Mouse (Mus musculus): Measurements from ENCODE around the gene Prokr2. TPM values are rescaled to one million over a fixed set of nuclear protein-coding genes. Genes with fewer than 3 reads are reported as not detected.
"Not testable (repeated sequence)": the region's sequence is repeated elsewhere in the genome, so short reads cannot be mapped to it uniquely, and the experiment has no call there.

Prokr2 gene
- polyA plus RNA-seq, 1 experiment from 2014 or later: 0.02 TPM

DNA sequence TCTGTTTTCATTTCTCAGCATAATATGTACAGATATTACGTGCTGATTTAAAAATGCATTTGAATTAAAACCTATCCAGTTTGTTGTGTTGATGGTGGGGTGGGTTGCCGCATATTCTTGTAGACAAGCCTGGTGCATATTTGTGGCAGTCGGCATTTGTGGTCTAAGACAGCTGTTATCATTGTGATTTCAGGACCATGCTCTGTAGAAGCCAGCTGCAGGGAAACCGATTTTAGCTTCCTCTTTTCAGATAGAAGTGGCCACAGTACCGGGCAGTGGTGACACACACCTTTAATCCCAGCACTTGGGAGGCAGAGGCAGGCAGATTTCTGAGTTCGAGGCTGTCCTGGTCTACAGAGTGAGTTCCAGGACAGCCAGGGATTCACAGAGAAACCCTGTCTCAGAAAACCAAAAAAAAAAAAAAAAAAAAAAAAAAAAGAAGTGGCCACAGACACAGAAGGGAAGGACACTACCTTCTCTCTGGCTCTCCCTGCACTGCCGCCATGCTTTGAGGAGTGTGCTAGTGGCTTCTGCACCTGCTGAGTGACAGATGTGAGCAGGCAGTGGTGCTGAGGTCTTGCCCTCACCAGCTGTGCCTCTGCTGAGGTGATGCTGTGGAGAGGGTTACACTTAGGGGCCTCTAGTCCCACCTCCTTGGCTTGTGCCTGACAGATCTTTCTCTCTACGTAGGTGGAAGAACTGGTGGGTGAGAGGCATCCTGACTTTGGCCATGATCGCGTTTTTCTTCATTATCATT lies 91.4 kb downstream of the Prokr2 start:
- Histone ChIP-seq H3K4me1 (ENCODE audit: insufficient read depth) (peaks cover 12% of the 10 kb centered on the region), H3K36me3 (replicated peaks; ENCODE audit: insufficient read depth, low read length) (peaks cover 43% of the 10 kb centered on the region), H3K27me3 (ENCODE audit: insufficient read depth, low read length) (no peaks in the 10 kb centered on the region), H3K9ac (replicated peaks) (no peak overlapping the region), H3K9me3 (ENCODE audit: low read length) (no peaks in the 10 kb centered on the region), H3K4me2 (ENCODE audit: low read depth, low read length) (no peak overlapping the region), H3K4me3 (ENCODE audit: low read depth, low read length) (no peak overlapping the region), H3K27ac (ENCODE audit: low read depth) (no peak overlapping the region)
- no peak for DNase-seq
- TF ChIP-seq CTCF (IDR thresholded peaks at IDR 0.05; ENCODE audit: low read depth) (no peak), EP300 (IDR thresholded peaks at IDR 0.05; ENCODE audit: low read depth) (no peak)
- ATAC-seq: no peak
- 58% methylated on average over 10 of the region's 10 CpGs for WGBS (ENCODE audit: insufficient replicate concordance)

DNA sequence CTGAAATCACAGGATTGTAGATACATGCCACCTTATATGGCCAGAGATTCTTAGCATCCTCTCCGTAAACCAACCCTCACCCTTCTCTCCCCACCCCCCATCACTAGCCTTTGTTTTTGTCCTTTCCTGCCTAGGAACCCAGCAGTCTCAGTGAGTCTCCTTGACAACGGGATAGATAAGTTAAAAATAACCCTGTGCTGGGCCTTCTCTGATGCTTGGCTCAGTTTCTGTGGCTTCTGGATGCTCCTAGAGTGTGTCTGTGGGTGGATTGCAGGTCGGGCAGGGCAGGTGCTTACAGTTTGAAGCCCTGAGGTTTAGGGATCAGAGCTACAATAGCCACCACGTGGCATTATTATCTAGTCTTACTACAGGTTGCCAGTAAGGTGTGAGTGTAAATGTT lies 93.2 kb downstream of the Prokr2 start:
- H3K36me3 ChIP-seq (replicated peaks; ENCODE audit: insufficient read depth, low read length): peaks cover 28% of the 10 kb centered on the region
- ATAC-seq: no peak
- WGBS (ENCODE audit: insufficient replicate concordance): 33% methylated on average over 4 of the region's 4 CpGs

DNA sequence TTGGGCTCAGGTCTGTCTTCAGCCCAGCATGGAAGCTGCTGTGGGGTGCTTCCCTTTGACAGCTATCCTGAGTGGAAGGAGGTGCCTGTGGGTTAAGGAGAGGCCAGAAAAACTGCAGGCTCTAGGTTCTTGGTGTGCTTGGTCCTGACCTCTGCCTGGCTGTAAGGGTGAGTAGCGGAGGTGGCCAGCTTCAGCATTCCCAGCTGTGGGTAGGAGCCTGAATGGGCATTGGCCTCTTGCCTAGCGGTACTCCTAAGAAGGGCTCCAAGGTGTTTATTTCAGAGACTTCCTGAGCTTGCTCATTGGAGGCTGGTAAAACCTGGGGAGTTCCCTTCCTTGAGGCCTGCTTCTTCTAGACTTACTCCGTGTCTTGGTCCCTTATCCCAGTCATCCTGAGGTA lies 94.0 kb downstream of the Prokr2 start:
- DNase-seq: no peak
- peaks cover 12% of the 10 kb centered on the region for H3K4me1 ChIP-seq (ENCODE audit: insufficient read depth)
- WGBS (ENCODE audit: insufficient replicate concordance): 88% methylated on average over 3 of the region's 3 CpGs

More for the DNA sequence above, 93.2 kb downstream of the Prokr2 start:
- Histone ChIP-seq H3K27ac (ENCODE audit: low read depth) (no peak overlapping the region), H3K9me3 (ENCODE audit: low read length) (no peaks in the 10 kb centered on the region), H3K27me3 (ENCODE audit: insufficient read depth, low read length) (no peaks in the 10 kb centered on the region), H3K4me1 (ENCODE audit: insufficient read depth) (peaks cover 12% of the 10 kb centered on the region), H3K9ac (replicated peaks) (no peak overlapping the region), H3K4me3 (ENCODE audit: low read depth, low read length) (no peak overlapping the region), H3K4me2 (ENCODE audit: low read depth, low read length) (no peak overlapping the region)
- DNase-seq: no peak
- TF ChIP-seq CTCF (IDR thresholded peaks at IDR 0.05; ENCODE audit: low read depth): no peak
- no peak for TF ChIP-seq EP300 (IDR thresholded peaks at IDR 0.05; ENCODE audit: low read depth)

DNA sequence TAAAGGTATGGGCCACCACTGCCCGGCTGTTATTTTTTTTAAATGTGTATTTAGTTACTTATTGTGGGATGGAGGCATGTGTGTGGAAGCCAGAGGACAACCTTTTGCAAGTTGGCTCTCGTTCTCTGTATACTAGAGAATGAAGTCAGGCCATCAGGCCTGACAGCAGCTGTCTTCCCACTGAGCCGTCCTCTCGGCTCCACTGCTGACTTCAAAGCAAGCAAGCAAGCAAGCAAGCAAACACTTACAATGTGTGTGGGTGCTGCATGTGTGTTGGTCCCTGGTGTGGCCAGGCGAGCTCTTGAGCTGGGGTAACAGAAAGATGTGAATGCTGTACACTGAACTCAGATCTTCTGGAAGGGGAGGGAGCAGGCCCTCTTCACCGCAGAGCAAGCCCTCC lies 94.4 kb downstream of the Prokr2 start:
- no peak for TF ChIP-seq CTCF (IDR thresholded peaks at IDR 0.05; ENCODE audit: low read depth)
- no peak for TF ChIP-seq EP300 (IDR thresholded peaks at IDR 0.05; ENCODE audit: low read depth)
- H3K4me1 ChIP-seq (ENCODE audit: insufficient read depth): peaks cover 12% of the 10 kb centered on the region
- no peaks in the 10 kb centered on the region for H3K27me3 ChIP-seq (ENCODE audit: insufficient read depth, low read length)
- ATAC-seq: no peak
- no peaks in the 10 kb centered on the region for H3K9me3 ChIP-seq (ENCODE audit: low read length)
- DNase-seq: no peak
- no peak overlapping the region for H3K27ac ChIP-seq (ENCODE audit: low read depth)
- H3K4me3 ChIP-seq (ENCODE audit: low read depth, low read length): no peak overlapping the region
- no peak overlapping the region for H3K4me2 ChIP-seq (ENCODE audit: low read depth, low read length)
- 73% methylated on average over 6 of the region's 6 CpGs for WGBS (ENCODE audit: insufficient replicate concordance)
- peaks cover 23% of the 10 kb centered on the region for H3K36me3 ChIP-seq (replicated peaks; ENCODE audit: insufficient read depth, low read length)
- H3K9ac ChIP-seq (replicated peaks): no peak overlapping the region

More for the DNA sequence above, 94.0 kb downstream of the Prokr2 start:
- no peak for ATAC-seq
- TF ChIP-seq CTCF (IDR thresholded peaks at IDR 0.05; ENCODE audit: low read depth) (no peak), EP300 (IDR thresholded peaks at IDR 0.05; ENCODE audit: low read depth) (no peak)
- Histone ChIP-seq H3K9ac (replicated peaks) (no peak overlapping the region), H3K27me3 (ENCODE audit: insufficient read depth, low read length) (no peaks in the 10 kb centered on the region), H3K4me3 (ENCODE audit: low read depth, low read length) (no peak overlapping the region), H3K36me3 (replicated peaks; ENCODE audit: insufficient read depth, low read length) (peaks cover 27% of the 10 kb centered on the region), H3K27ac (ENCODE audit: low read depth) (no peak overlapping the region), H3K9me3 (ENCODE audit: low read length) (no peaks in the 10 kb centered on the region), H3K4me2 (ENCODE audit: low read depth, low read length) (no peak overlapping the region)

DNA sequence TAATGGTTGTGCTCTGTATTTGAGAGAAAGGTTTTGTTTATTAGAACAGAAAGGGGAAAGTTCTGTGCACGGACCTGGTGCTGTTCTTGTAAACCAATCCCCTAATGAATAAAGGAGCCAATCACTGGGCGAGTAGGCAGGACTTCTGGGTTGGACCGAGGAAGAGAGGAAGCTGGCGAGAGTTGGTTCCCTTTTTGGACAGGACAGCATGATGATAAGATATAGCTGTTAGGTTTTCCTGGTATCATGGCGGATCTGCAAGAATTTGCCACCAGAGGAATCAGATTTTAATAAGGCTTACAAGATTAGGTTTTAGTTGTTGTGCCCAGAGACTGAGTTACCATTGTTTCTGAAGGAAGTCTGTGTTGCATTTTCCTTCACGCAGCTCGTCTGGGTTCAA lies 96.0 kb downstream of the Prokr2 start:
- not testable (repeated sequence) for H3K9ac ChIP-seq (replicated peaks); H3K9me3 ChIP-seq (ENCODE audit: low read length); ATAC-seq; H3K27me3 ChIP-seq (ENCODE audit: insufficient read depth, low read length); DNase-seq; H3K4me3 ChIP-seq (ENCODE audit: low read depth, low read length); H3K4me2 ChIP-seq (ENCODE audit: low read depth, low read length); H3K27ac ChIP-seq (ENCODE audit: low read depth); H3K36me3 ChIP-seq (replicated peaks; ENCODE audit: insufficient read depth, low read length)
- WGBS (ENCODE audit: insufficient replicate concordance): 26% methylated on average over 5 of the region's 7 CpGs
- peaks cover 24% of the 10 kb centered on the region for H3K4me1 ChIP-seq (ENCODE audit: insufficient read depth)

Other genes starting within 250 kb of the Prokr2 start
- 9.1 and 10.3 TPM in 2 replicates for gene Slc23a2, start 240.3 kb downstream of the Prokr2 start, polyA plus RNA-seq (2015; fragmentation: Nextera tagmentation; extraction: Ambion mirVana)
- 19.1 and 20.9 TPM in 2 replicates for gene Tmem230, start 137.6 kb downstream of the Prokr2 start, polyA plus RNA-seq (2015; fragmentation: Nextera tagmentation; extraction: Ambion mirVana)
- 148 and 158 TPM in 2 replicates for gene Pcna, start 132.1 kb downstream of the Prokr2 start, polyA plus RNA-seq (2015; fragmentation: Nextera tagmentation; extraction: Ambion mirVana)
- 7.9 and 10.5 TPM in 2 replicates for gene Cds2, start 122.3 kb downstream of the Prokr2 start, polyA plus RNA-seq (2015; fragmentation: Nextera tagmentation; extraction: Ambion mirVana)
- gene Gpcpd1, start 202.3 kb upstream of the Prokr2 start, polyA plus RNA-seq (2015; fragmentation: Nextera tagmentation; extraction: Ambion mirVana): 65.0 and 65.8 TPM in 2 replicates